In genomic region chr5:96376216-96376615, GRCm38 (mm10) we compare ENCODE assay signal across 11 mouse cellular contexts. TPM values are rescaled to one million over a fixed set of nuclear protein-coding genes. Genes with fewer than 3 reads are reported as not detected.
DNase-seq lines count a peak whose midpoint lies in the region; ATAC-seq lines count a peak whose summit lies in the region.
"Had no signal": no experiment of that assay in that cellular context is flagged by ENCODE, and none has a peak within 500 bp of the region (broad histone marks: within the 10 kb centered on the region; RNA-seq: fewer than 3 reads in every experiment).

No protein-coding gene starts in this region.

- peak overlapping the region; percentile 85 for H3K4me2 ChIP-seq in heart, embryonic 11.5 days
- peak overlapping the region; percentile 89 for H3K4me2 ChIP-seq in neural tube, embryonic 11.5 days (ENCODE audit: low read depth)
- H3K4me2 ChIP-seq in intestine, embryonic 16.5 days (ENCODE audit: low read depth, low read length): peak overlapping the region; percentile 74
- H3K4me2 ChIP-seq in stomach, embryonic 16.5 days (ENCODE audit: low read depth, low read length): peak overlapping the region; percentile 87

- no peaks in the 10 kb centered on the region; the same call in 1 of the 2 replicates for H3K27me3 ChIP-seq in heart, embryonic 11.5 days (ENCODE audit: control insufficient read depth, insufficient read depth, low read length)
- no peaks in the 10 kb centered on the region for H3K27me3 ChIP-seq in neural tube, embryonic 11.5 days (ENCODE audit: control insufficient read depth, insufficient read depth, low read length)
- H3K27me3 ChIP-seq in intestine, embryonic 16.5 days (replicated peaks; ENCODE audit: control insufficient read depth, insufficient read depth, low read length): no peaks in the 10 kb centered on the region
- H3K27me3 ChIP-seq in stomach, embryonic 16.5 days (ENCODE audit: control insufficient read depth, insufficient read depth, low read length): no peaks in the 10 kb centered on the region

- H3K9ac ChIP-seq in heart, embryonic 11.5 days (ENCODE audit: low read depth, low read length): no peak overlapping the region
- H3K9ac ChIP-seq in neural tube, embryonic 11.5 days (ENCODE audit: low read length): no peak overlapping the region
- peak overlapping the region; percentile 81; the same call in 1 of the 2 replicates for H3K9ac ChIP-seq in intestine, embryonic 16.5 days (ENCODE audit: low read depth, low read length)
- no peak overlapping the region for H3K9ac ChIP-seq in stomach, embryonic 16.5 days (ENCODE audit: low read length)
- H3K9ac ChIP-seq: liver, embryonic 13.5 days had no signal

- intact Hi-C loops in heart, postnatal 36 days (cut with DNase I): no loop called here

- H3K4me1 ChIP-seq in heart, embryonic 11.5 days (ENCODE audit: control insufficient read depth, insufficient read depth, low read length): peaks cover 6% of the 10 kb centered on the region
- peaks cover 13% of the 10 kb centered on the region; the same call in 1 of the 2 replicates for H3K4me1 ChIP-seq in neural tube, embryonic 11.5 days (ENCODE audit: control insufficient read depth, insufficient read depth, low read length)
- H3K4me1 ChIP-seq in intestine, embryonic 16.5 days (ENCODE audit: control insufficient read depth, insufficient read depth, low read length): peaks cover 21% of the 10 kb centered on the region
- peaks cover 12% of the 10 kb centered on the region for H3K4me1 ChIP-seq in stomach, embryonic 16.5 days (ENCODE audit: control insufficient read depth, insufficient read depth, low read length)

- 64% methylated on average over 4 of the region's 4 CpGs for WGBS in heart, embryonic 11.5 days (ENCODE audit: insufficient replicate concordance)
- 53% methylated on average over 4 of the region's 4 CpGs for WGBS in neural tube, embryonic 11.5 days
- 48% methylated on average over 4 of the region's 4 CpGs for WGBS in intestine, embryonic 16.5 days
- WGBS in stomach, embryonic 16.5 days: 51% methylated on average over 4 of the region's 4 CpGs

- no peak for ATAC-seq in heart, embryonic 11.5 days (replicated peaks; ENCODE audit: insufficient number of reproducible peaks, low FRiP score, low TSS enrichment)
- no peak for ATAC-seq in neural tube, embryonic 11.5 days (ENCODE audit: insufficient read depth, low FRiP score, low TSS enrichment)
- no peak for ATAC-seq in intestine, embryonic 16.5 days
- no peak for ATAC-seq in stomach, embryonic 16.5 days (ENCODE audit: insufficient read depth, low FRiP score)
- ATAC-seq: CD4-positive, CD25-positive, alpha-beta regulatory T cell, adult 4 months had no signal

- no peaks in the 10 kb centered on the region for H3K9me3 ChIP-seq in heart, embryonic 11.5 days (replicated peaks; ENCODE audit: control insufficient read depth, low read length)
- H3K9me3 ChIP-seq in neural tube, embryonic 11.5 days (ENCODE audit: control insufficient read depth, low read length): no peaks in the 10 kb centered on the region
- H3K9me3 ChIP-seq in intestine, embryonic 16.5 days (ENCODE audit: control insufficient read depth, low read length): no peaks in the 10 kb centered on the region
- no peaks in the 10 kb centered on the region for H3K9me3 ChIP-seq in stomach, embryonic 16.5 days (replicated peaks; ENCODE audit: control insufficient read depth, low read length)
- H3K9me3 ChIP-seq: liver, embryonic 13.5 days had no signal

- no peak for DNase-seq in heart, postnatal 36 days
- DNase-seq in neural tube, embryonic 11.5 days (ENCODE audit: low spot score): no peak
- no peak for DNase-seq in neural tube, embryonic 10.5 days (ENCODE audit: extremely low spot score, low spot score)
- DNase-seq in ovary, postnatal 10 days (ENCODE audit: low spot score): no peak
- no peak for DNase-seq in embryo, embryonic 10.5 days (ENCODE audit: low spot score)
- DNase-seq: adrenal gland, adult 8-10 months; liver, embryonic 13.5 days had no signal

- no peak overlapping the region for H3K27ac ChIP-seq in heart, embryonic 11.5 days (ENCODE audit: low read depth, low read length)
- no peak overlapping the region for H3K27ac ChIP-seq in neural tube, embryonic 11.5 days (ENCODE audit: low read depth, low read length)
- H3K27ac ChIP-seq in intestine, embryonic 16.5 days (ENCODE audit: low read length): no peak overlapping the region
- H3K27ac ChIP-seq in stomach, embryonic 16.5 days (ENCODE audit: low read length): no peak overlapping the region
- H3K27ac ChIP-seq: liver, embryonic 13.5 days had no signal

- peak overlapping the region; percentile 75 for H3K4me3 ChIP-seq in heart, embryonic 11.5 days (ENCODE audit: low read depth, low read length)
- H3K4me3 ChIP-seq in neural tube, embryonic 11.5 days (ENCODE audit: low read depth, low read length): no peak overlapping the region
- peak overlapping the region; percentile 73 for H3K4me3 ChIP-seq in intestine, embryonic 16.5 days (ENCODE audit: low read length)
- peak overlapping the region; percentile 74 for H3K4me3 ChIP-seq in stomach, embryonic 16.5 days (replicated peaks; ENCODE audit: low read length)

- no peaks in the 10 kb centered on the region for H3K36me3 ChIP-seq in heart, embryonic 11.5 days (ENCODE audit: control insufficient read depth, insufficient read depth, low read length)
- no peaks in the 10 kb centered on the region for H3K36me3 ChIP-seq in neural tube, embryonic 11.5 days (ENCODE audit: control insufficient read depth, insufficient read depth, low read length)
- no peaks in the 10 kb centered on the region for H3K36me3 ChIP-seq in intestine, embryonic 16.5 days (ENCODE audit: control insufficient read depth, insufficient read depth, low read length)
- H3K36me3 ChIP-seq in stomach, embryonic 16.5 days (ENCODE audit: control insufficient read depth, insufficient read depth, low read length): no peaks in the 10 kb centered on the region
- H3K36me3 ChIP-seq: liver, embryonic 13.5 days had no signal

RNA-seq across cellular contexts. Expression of gene Fras1, which starts 2.5 kb away (rescaled TPM):
- polyA plus RNA-seq in heart, embryonic 11.5 days (2014; fragmentation: Nextera tagmentation; extraction: Ambion mirVana): 25.2 and 43.9 TPM in 2 replicates
- 1 to 10 TPM; 1.3 to 1.5 TPM for total RNA-seq in heart, postnatal 36 days (2021)
- polyA plus RNA-seq in neural tube, embryonic 11.5 days (2014; fragmentation: Nextera tagmentation; extraction: Ambion mirVana): 5.6 and 7.2 TPM in 2 replicates
- 12.7 and 13.9 TPM in 2 replicates for polyA plus RNA-seq in intestine, embryonic 16.5 days (2015; fragmentation: Nextera tagmentation; extraction: Ambion mirVana)
- polyA plus RNA-seq in stomach, embryonic 16.5 days (2015; fragmentation: Nextera tagmentation; extraction: Ambion mirVana): 15.4 and 18.3 TPM in 2 replicates
